Mouse (Mus musculus) hindbrain, embryonic 15.5 days (tissue): ENCODE results near the gene Med18. TPM values are rescaled to one million over a fixed set of nuclear protein-coding genes. Genes with fewer than 3 reads are reported as not detected.

Experiments used
- ATAC-seq: fragments of 200-750 bp; cut with Nextera tagmentation; 2 replicates; pipeline ENCODE4 v1.8.0; 2017; ENCODE audit warnings: low read depth, moderate number of reproducible peaks, moderate TSS enrichment; ENCODE audit not compliant: low FRiP score
- H3K27ac ChIP-seq: fragments of 300-500 bp; sonication (generic); replicated peaks from 2 replicates; pipeline ENCODE4 v1.5.1; 2015; ENCODE audit warnings: mild to moderate bottlenecking, inconsistent platforms
- H3K27me3 ChIP-seq: fragments of 300-500 bp; sonication (generic); 2 replicates; pipeline ENCODE4 v1.6.1; 2015; ENCODE audit warnings: control low read depth, inconsistent platforms
- H3K36me3 ChIP-seq: fragments of 300-500 bp; sonication (generic); 2 replicates; pipeline ENCODE4 v1.6.1; 2015; ENCODE audit warnings: control low read depth, inconsistent platforms
- H3K4me1 ChIP-seq: fragments of 300-500 bp; sonication (generic); replicated peaks from 2 replicates; pipeline ENCODE4 v1.6.1; 2015; ENCODE audit warnings: control low read depth, inconsistent platforms
- H3K4me2 ChIP-seq: fragments of 300-500 bp; sonication (generic); 2 replicates; pipeline ENCODE4 v1.6.1; 2015; ENCODE audit warnings: moderate library complexity, mild to moderate bottlenecking, inconsistent platforms
- H3K4me3 ChIP-seq: fragments of 300-500 bp; sonication (generic); 2 replicates; pipeline ENCODE4 v1.5.1; 2015; ENCODE audit warnings: mild to moderate bottlenecking, inconsistent platforms
- H3K9ac ChIP-seq: fragments of 300-500 bp; sonication (generic); 2 replicates; pipeline ENCODE4 v1.6.1; 2015; ENCODE audit warnings: inconsistent platforms
- H3K9me3 ChIP-seq: fragments of 300-500 bp; sonication (generic); 2 replicates; pipeline ENCODE4 v1.6.1; 2016; ENCODE audit warnings: control low read depth, inconsistent platforms
- WGBS: fragments of 180-500 bp; shearing (Covaris S2); methylation state at CpG from one replicate; pipeline ENCODE4 v1.1.7; 2015; 5-methylcytosine and 5-hydroxymethylcytosine counted together
- polyA plus RNA-seq: library from polyadenylated mRNA; unstranded; fragments of >200 nt; fragmentation: Nextera tagmentation; extraction: Ambion mirVana; gene quantifications from 2 replicates; pipeline ENCODE4 v1.2.1, GENCODE M21; 2015

Med18 gene
- polyA plus RNA-seq, 1 experiment from 2014 or later, result 16.1 TPM

DNA sequence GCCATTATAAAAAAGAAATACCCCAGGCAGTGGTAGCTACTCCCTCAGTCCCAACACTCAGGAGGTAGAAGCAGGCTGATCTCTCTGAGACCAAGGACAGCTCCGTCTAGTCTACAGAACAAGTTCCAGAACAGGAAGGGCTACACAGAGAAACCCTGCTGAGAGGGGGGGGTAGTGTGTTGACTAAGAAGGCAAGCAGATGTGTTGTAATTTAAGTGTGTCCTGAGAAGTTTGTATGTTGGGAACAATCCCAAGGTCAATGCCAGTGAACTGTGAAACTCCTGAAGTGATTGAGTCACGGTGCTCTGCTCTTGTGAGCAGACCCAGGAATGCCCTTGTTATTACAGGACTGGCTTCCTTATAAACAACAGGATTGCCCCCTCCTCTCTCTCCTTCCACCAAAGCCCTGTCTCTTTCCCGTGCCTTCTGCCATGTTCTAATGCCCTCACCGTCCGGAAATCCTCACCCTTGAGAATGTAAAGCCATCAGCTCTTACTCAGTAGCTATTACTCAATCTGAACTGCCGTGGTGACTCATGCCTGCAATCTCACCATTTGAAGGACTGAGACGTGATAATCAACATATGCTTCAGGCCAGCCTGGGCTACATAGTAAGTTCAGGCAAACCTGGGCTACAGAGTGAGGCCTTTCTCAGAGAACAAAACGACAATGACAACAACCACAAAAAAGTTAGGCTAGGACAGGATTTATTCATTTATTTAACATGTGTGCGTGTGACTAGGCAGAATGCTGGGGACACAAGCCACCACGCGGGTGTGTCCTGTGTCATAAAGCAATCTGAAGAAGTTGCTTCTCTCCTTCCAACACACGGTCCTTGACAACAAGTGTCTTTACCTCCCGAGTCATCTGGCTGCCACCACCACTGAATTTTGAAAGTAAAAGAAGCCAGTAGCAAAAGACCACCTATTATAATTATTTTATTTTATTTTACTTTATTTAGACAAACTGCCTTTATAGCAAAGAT lies 12.5 kb upstream of the Med18 start:
- H3K4me3 ChIP-seq, result no peak overlapping the region
- no peak overlapping the region for H3K27ac ChIP-seq
- WGBS, result 81% methylated on average over 13 of the region's 13 CpGs
- H3K4me2 ChIP-seq, result no peak overlapping the region
- no peaks in the 10 kb centered on the region for H3K4me1 ChIP-seq
- H3K27me3 ChIP-seq, result no peaks in the 10 kb centered on the region
- no peaks in the 10 kb centered on the region for H3K9me3 ChIP-seq
- no peaks in the 10 kb centered on the region for H3K36me3 ChIP-seq
- ATAC-seq, result no peak
- no peak overlapping the region for H3K9ac ChIP-seq

DNA sequence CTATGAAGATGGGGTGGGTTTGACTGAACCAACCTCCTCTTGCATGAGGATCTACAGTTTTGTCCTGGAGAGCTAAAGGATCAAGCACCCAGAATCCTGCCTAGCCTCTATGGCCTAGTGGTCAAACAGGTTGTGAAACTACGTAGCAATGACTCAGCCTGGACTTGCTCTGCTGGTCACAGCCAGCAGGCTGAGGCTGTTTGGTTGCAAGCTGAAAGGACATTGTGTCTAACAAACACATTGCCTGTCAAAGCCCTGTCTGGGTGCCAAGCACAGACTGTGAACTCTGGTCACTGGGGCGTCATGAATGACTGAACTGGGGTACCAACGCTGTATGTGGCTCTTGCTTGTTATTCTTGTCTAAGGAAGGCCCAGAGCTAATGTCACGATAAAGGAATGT lies 10.9 kb upstream of the Med18 start:
- H3K36me3 ChIP-seq, result no peaks in the 10 kb centered on the region
- H3K4me1 ChIP-seq, result no peaks in the 10 kb centered on the region
- H3K4me2 ChIP-seq, result no peak overlapping the region
- no peak for ATAC-seq
- H3K9ac ChIP-seq, result no peak overlapping the region
- WGBS, result 77% methylated on average over 4 of the region's 4 CpGs
- H3K27ac ChIP-seq, result no peak overlapping the region
- H3K4me3 ChIP-seq, result no peak overlapping the region
- no peaks in the 10 kb centered on the region for H3K9me3 ChIP-seq
- H3K27me3 ChIP-seq, result no peaks in the 10 kb centered on the region

DNA sequence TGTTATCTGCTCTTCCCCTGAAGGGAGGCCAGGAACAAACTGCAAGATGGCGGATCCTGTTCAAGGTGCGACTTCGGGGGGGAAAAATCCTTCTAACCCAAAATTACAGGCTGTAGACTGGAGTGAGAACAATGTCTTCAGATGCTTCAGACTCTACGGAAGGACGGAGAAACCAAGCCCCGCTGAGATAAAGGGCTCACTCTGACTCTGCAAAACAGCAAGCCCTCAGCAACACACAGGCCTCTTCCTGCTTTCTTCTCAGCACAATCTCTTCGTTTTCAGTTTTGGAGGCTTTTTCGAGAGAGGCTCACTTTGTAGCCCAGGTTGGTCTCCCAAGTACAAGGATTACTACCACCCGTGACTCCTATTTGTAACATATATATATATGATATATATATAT lies 9.7 kb upstream of the Med18 start:
- no peak overlapping the region for H3K4me3 ChIP-seq
- H3K9ac ChIP-seq, result no peak overlapping the region
- WGBS, result 94% methylated on average over 9 of the region's 9 CpGs
- H3K4me1 ChIP-seq, result no peaks in the 10 kb centered on the region
- H3K27me3 ChIP-seq, result no peaks in the 10 kb centered on the region
- H3K27ac ChIP-seq, result no peak overlapping the region
- H3K4me2 ChIP-seq, result no peak overlapping the region
- ATAC-seq, result no peak
- H3K36me3 ChIP-seq, result no peaks in the 10 kb centered on the region
- H3K9me3 ChIP-seq, result no peaks in the 10 kb centered on the region

DNA sequence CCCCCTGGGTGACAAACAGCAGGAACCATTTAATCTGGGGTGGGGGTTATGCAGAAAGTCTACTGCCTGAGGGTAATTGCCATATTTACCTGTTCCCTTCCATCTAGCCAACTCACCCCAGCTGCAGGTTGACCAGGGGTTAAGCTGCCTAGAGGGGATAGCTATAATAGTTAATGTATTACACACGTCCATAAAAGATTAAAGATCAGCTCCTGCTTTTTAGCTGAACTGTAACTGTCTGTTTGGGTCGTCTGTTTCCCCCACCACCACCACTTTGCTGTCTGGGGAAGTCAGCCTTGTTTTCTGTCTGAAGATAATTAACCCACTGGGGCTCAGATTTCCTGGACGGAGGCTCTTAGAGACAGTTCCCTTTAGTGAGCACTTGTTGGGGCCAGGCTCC lies 6.2 kb upstream of the Med18 start:
- no peaks in the 10 kb centered on the region for H3K9me3 ChIP-seq
- H3K4me2 ChIP-seq, result no peak overlapping the region
- no peak overlapping the region for H3K9ac ChIP-seq
- no peak for ATAC-seq
- H3K36me3 ChIP-seq, result no peaks in the 10 kb centered on the region
- no peak overlapping the region for H3K27ac ChIP-seq
- no peak overlapping the region for H3K4me3 ChIP-seq
- no peaks in the 10 kb centered on the region for H3K4me1 ChIP-seq
- H3K27me3 ChIP-seq, result no peaks in the 10 kb centered on the region
- 22% methylated on average over 3 of the region's 3 CpGs for WGBS

DNA sequence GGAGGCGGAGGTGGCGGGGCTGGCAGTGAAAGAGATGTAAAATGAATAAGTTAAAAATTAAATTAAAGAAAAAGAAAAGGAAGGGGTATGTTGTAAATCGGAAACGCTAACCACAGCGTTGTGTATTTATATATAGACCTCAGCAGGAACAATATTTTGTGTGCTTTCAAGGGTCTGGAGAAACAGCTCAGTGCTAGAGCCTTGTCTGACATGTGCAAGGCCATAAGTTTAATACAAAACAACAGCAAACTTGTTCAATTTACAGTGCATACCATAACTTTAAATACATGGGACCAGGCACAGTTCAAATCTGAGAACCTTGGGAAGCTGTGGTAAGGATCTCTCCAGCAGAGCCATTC lies 513 bp upstream of the Med18 start:
- Histone ChIP-seq H3K4me3 (peak overlapping the region; percentile 74), H3K27ac (peak overlapping the region; percentile 60)

DNA sequence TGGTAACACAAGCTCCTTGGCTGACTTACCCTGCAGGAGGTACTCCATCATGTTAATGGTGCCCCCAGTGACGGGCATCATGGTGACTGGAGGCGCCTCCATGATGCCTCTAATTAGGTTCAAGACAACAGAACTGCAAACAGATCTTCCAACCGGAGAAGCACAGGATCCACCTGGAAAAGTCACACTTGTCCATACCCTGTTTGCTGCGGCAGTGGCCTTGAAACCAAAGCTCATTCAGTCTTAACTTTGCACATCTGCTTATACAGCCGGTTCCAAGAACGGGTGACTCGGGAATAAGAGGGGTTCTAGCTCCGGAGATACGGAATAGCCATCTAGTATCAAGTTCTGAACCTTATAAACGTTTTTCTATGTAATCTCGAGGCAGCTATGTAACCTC lies 885 bp downstream of the Med18 start:
- Histone ChIP-seq H3K36me3 (peaks cover 25% of the 10 kb centered on the region), H3K27ac (no peak overlapping the region), H3K4me3 (peak overlapping the region; percentile 74), H3K27me3 (no peaks in the 10 kb centered on the region), H3K9me3 (no peaks in the 10 kb centered on the region), H3K4me2 (peak overlapping the region; percentile 72), H3K4me1 (peaks cover 23% of the 10 kb centered on the region), H3K9ac (peak overlapping the region; percentile 61)
- WGBS, result 15% methylated on average over 11 of the region's 11 CpGs
- ATAC-seq, result no peak

More for the DNA sequence above, 513 bp upstream of the Med18 start:
- Histone ChIP-seq H3K4me1 (peaks cover 23% of the 10 kb centered on the region), H3K4me2 (peak overlapping the region; percentile 72), H3K9ac (peak overlapping the region; percentile 61; the same call in 1 of the 2 replicates), H3K27me3 (no peaks in the 10 kb centered on the region), H3K36me3 (peaks cover 17% of the 10 kb centered on the region), H3K9me3 (no peaks in the 10 kb centered on the region)
- ATAC-seq, result peak; percentile 54; the same call in 1 of the 2 replicates
- WGBS, result 0% methylated on average over 5 of the region's 5 CpGs

DNA sequence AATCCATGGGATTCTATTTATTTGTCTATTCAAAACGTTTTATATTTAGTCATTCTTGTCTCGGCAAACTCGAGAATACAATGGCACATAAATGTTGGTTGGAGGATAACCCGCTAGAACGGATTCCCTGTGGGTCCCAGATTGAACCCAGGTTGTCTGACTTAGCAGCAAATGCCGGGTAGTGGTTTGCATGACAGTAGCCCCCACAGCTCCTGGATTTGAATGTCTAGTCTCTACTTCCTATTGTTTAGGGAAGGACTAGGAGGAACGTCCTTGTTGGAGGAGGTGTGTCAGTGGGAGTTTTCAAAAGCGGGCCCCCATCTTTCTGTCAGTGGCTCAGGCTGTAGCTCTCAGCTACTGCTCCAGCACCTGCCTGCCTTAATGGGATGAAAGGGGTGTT lies 3.5 kb downstream of the Med18 start:
- H3K4me2 ChIP-seq, result no peak overlapping the region
- H3K9me3 ChIP-seq, result no peaks in the 10 kb centered on the region
- peaks cover 32% of the 10 kb centered on the region for H3K36me3 ChIP-seq
- WGBS, result 88% methylated on average over 8 of the region's 8 CpGs
- H3K27ac ChIP-seq, result no peak overlapping the region
- H3K9ac ChIP-seq, result no peak overlapping the region
- H3K4me3 ChIP-seq, result no peak overlapping the region
- H3K4me1 ChIP-seq, result peaks cover 23% of the 10 kb centered on the region
- no peak for ATAC-seq
- no peaks in the 10 kb centered on the region for H3K27me3 ChIP-seq

DNA sequence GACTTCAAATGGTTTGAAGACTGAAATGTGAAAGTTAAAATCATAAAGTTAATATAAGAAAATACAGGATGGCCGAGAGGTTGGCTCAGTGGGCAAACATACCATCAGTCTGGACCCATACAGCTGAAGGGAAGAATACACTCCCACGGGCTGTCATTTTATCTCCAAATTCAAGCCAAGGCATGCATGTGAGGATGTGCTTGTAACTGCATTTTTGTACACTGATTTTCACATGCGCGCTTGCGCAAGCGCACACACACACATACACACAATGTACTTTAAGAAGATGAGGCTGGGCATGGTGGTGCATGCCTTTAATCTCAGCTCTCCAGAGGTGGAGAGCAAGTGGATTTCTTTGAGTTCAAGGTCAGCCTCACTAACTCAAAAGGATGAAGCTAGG lies 8.2 kb downstream of the Med18 start:
- no peaks in the 10 kb centered on the region for H3K9me3 ChIP-seq
- H3K36me3 ChIP-seq, result peaks cover 28% of the 10 kb centered on the region
- no peak overlapping the region for H3K27ac ChIP-seq
- H3K4me2 ChIP-seq, result no peak overlapping the region
- no peak overlapping the region for H3K9ac ChIP-seq
- no peaks in the 10 kb centered on the region for H3K27me3 ChIP-seq
- WGBS, result 96% methylated on average over 6 of the region's 6 CpGs
- H3K4me1 ChIP-seq, result no peaks in the 10 kb centered on the region
- H3K4me3 ChIP-seq, result no peak overlapping the region
- no peak for ATAC-seq

DNA sequence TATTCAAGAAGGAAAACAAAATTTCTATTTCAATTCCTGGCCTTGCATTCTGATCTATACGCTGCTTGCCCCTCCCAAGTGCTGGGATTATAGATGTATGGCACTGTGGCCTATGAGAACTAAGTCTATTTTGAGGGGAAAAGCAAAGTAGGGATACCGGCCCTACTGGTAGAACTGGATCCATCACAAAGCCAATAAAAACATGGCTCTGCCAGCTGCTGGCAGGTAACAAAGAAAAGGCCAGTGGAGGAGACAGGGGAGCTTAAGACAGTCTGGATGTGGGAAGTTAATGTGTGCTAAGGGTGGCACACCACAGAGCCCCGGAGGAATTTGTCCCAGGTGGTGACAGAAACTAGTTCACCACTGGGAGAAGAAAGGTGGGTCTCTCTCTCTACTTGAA lies 8.6 kb downstream of the Med18 start:
- Histone ChIP-seq H3K4me3 (no peak overlapping the region), H3K4me2 (no peak overlapping the region), H3K9ac (no peak overlapping the region), H3K4me1 (no peaks in the 10 kb centered on the region), H3K36me3 (peaks cover 24% of the 10 kb centered on the region), H3K27me3 (no peaks in the 10 kb centered on the region), H3K27ac (no peak overlapping the region), H3K9me3 (no peaks in the 10 kb centered on the region)
- 88% methylated on average over 3 of the region's 3 CpGs for WGBS
- ATAC-seq, result no peak

DNA sequence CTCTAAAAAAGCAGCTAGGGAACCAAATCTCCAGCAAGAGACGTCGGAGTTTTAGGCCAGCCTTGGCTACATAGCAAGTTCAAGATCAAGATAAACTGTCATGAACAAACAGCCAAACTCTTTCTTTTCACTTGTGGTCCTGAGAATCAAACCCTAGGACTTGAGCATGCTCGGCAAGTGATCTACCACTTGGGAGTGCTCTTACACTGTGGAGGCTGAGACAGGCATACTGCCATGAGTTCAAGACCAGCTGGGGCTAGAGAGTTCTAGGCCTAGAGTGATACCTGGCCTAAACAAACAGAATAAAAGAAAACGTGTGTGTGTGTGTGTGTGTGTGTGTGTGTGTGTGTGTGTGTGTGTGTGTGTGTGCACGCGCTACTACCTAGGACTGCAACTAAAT lies 9.5 kb downstream of the Med18 start:
- Histone ChIP-seq H3K9ac (no peak overlapping the region), H3K4me2 (no peak overlapping the region), H3K4me3 (no peak overlapping the region), H3K9me3 (no peaks in the 10 kb centered on the region), H3K36me3 (peaks cover 15% of the 10 kb centered on the region), H3K27me3 (no peaks in the 10 kb centered on the region), H3K27ac (no peak overlapping the region), H3K4me1 (no peaks in the 10 kb centered on the region)
- no peak for ATAC-seq
- WGBS, result 80% methylated on average over 6 of the region's 6 CpGs

DNA sequence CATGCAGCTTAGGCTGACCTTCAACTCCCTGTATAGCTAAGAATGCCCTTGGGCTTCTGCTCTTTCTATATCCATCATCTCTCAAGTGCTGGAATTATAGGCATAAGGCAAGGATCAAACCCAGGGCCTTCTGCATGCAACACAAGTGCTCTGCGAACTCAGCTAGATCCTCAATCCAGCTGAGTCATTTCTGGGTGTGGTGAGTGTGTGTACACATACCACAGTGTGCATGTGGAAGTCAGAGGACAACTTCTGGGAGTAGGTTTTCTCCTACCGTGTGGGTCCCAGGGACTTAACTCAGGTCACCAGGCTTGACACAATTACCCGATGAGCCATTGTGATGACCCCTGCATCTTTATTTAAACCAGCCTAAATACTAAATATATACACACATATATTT lies 13.9 kb downstream of the Med18 start:
- H3K27ac ChIP-seq, result no peak overlapping the region
- WGBS, result 86% methylated on average over 3 of the region's 3 CpGs
- no peak overlapping the region for H3K4me2 ChIP-seq
- H3K9me3 ChIP-seq, result no peaks in the 10 kb centered on the region
- H3K9ac ChIP-seq, result no peak overlapping the region
- no peak overlapping the region for H3K4me3 ChIP-seq
- H3K27me3 ChIP-seq, result no peaks in the 10 kb centered on the region
- H3K4me1 ChIP-seq, result no peaks in the 10 kb centered on the region
- H3K36me3 ChIP-seq, result no peaks in the 10 kb centered on the region
- ATAC-seq, result no peak

DNA sequence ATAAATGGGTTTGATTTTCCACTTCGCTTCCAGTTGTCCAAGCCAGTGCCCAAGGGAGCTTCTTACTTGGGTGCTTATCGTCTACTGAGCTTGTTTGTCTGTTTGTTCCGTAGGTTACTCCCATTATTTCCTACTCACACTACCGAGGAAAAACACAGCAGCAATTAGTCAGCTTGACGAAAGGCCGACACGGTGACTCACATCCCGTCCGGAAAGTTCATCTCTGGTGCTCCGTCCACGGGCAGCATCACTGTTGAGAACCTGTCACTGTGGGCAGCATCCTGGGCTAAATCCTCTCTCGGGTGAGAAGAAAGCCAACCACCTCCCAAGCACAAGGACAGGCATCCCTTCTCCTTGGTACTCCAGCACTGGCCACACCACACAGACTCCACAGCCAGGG lies 17.6 kb downstream of the Med18 start:
- Histone ChIP-seq H3K9me3 (no peaks in the 10 kb centered on the region), H3K4me1 (no peaks in the 10 kb centered on the region), H3K27me3 (no peaks in the 10 kb centered on the region), H3K4me3 (no peak overlapping the region), H3K4me2 (no peak overlapping the region), H3K36me3 (no peaks in the 10 kb centered on the region), H3K27ac (no peak overlapping the region), H3K9ac (no peak overlapping the region)
- no peak for ATAC-seq
- WGBS, result 88% methylated on average over 12 of the region's 12 CpGs

DNA sequence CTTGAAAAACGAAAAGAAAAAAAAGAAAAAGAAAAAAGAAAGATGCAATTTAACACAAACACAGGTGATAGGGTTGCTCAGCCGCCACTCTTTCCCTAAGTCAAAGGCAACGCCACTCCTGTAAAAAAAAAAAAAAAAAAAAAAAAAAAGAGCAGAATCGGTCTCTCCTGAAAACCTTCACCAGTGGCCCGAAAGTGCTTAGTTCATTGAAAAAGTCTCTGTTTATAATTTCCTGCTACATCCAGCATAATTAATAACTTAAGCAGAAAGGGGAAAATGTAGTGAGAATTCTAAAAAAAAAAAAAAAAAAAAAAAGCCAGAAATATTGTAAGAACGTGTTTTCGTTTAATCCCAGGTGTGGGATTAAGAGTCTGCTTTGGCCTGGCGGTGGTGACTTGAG lies 19.2 kb downstream of the Med18 start:
- H3K36me3 ChIP-seq, result no peaks in the 10 kb centered on the region
- H3K27ac ChIP-seq, result no peak overlapping the region
- no peak for ATAC-seq
- H3K9me3 ChIP-seq, result no peaks in the 10 kb centered on the region
- no peak overlapping the region for H3K4me2 ChIP-seq
- no peak overlapping the region for H3K9ac ChIP-seq
- no peak overlapping the region for H3K4me3 ChIP-seq
- 87% methylated on average over 8 of the region's 8 CpGs for WGBS
- H3K27me3 ChIP-seq, result no peaks in the 10 kb centered on the region
- no peaks in the 10 kb centered on the region for H3K4me1 ChIP-seq
